Mouse (Mus musculus): ENCODE measurements around the gene Kifc3.

DNA sequence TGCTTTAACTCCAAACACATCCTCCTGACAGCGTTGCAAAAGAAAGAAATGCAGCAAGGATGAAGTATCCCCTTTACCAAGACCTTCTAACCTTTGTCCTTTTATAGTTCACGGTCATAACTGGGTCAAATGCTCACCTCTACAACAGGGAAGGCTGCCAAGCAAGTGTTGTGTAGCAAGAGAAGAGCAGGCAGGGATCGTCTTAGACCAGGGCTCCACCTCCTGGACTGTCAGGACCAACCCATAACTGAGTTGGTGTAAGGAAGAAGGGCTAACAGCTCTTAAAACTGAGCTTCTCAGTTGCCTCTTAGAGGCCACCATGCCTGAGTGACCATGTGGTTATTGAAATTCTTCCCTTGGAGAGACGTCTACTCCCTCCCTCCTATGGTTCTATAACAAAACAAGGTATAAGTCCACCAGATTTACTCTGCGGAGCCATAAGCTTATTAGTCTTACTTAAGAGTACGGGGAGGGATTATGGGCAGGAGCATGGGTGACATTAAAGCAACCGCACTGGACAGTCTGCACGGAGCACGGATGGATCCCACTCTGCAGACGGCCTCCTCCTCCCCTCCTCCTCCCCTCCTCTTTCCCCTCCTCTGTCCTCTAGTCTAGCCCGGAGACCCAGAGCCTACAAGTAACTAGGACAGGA is 13.2 kb upstream of the Kifc3 start:
- TF ChIP-seq CTCF (IDR thresholded peaks at IDR 0.05; ENCODE audit: low read depth, low read length) = no peak
- TF ChIP-seq POLR2A (IDR thresholded peaks at IDR 0.05; ENCODE audit: extremely low read depth, insufficient read depth, low read length) = no peak

Measured in liver, adult 2 months (tissue).